Mouse (Mus musculus) kidney, postnatal 0 days (tissue): ENCODE data around the gene Gm6370. TPM values are rescaled to one million over a fixed set of nuclear protein-coding genes. Genes with fewer than 3 reads are reported as not detected.
"Not testable (repeated sequence)": the region's sequence is repeated elsewhere in the genome, so short reads cannot be mapped to it uniquely, and the experiment has no call there.

Experiments used
- ATAC-seq: fragments of 200-750 bp; cut with Nextera tagmentation; replicated peaks from 2 replicates; pipeline ENCODE4 v1.8.0; 2017; ENCODE audit warnings: low read depth, moderate number of reproducible peaks, moderate TSS enrichment, moderate library complexity; ENCODE audit not compliant: low FRiP score
- DNase-seq: peaks from one replicate; pipeline ENCODE4 v3.0.0-alpha.2; 2016; ENCODE audit warnings: low spot score
- H3K27ac ChIP-seq: fragments of 300-500 bp; sonication (generic); 2 replicates; pipeline ENCODE4 v1.5.1; 2014; ENCODE audit warnings: mild to moderate bottlenecking
- H3K27me3 ChIP-seq: fragments of 300-500 bp; sonication (generic); 2 replicates; pipeline ENCODE4 v1.6.1; 2014; ENCODE audit warnings: low read length, mixed read lengths; ENCODE audit not compliant: insufficient read depth
- H3K36me3 ChIP-seq: fragments of 300-500 bp; sonication (generic); 2 replicates; pipeline ENCODE4 v1.6.1; 2014; ENCODE audit warnings: low read length, mixed read lengths; ENCODE audit not compliant: insufficient read depth
- H3K4me1 ChIP-seq: fragments of 300-500 bp; sonication (generic); replicated peaks from 2 replicates; pipeline ENCODE4 v1.6.1; 2014; ENCODE audit warnings: antibody characterized with exemption, low read length, mixed read lengths; ENCODE audit not compliant: insufficient read depth
- H3K4me2 ChIP-seq: fragments of 300-500 bp; sonication (generic); 2 replicates; pipeline ENCODE4 v1.6.1; 2014; ENCODE audit warnings: mild to moderate bottlenecking, low read length, moderate library complexity, mixed read lengths
- H3K4me3 ChIP-seq: fragments of 300-500 bp; sonication (generic); replicated peaks from 2 replicates; pipeline ENCODE4 v1.5.1; 2014; ENCODE audit warnings: low read depth, low read length
- H3K9ac ChIP-seq: fragments of 300-500 bp; sonication (generic); 2 replicates; pipeline ENCODE4 v1.6.1; 2014; ENCODE audit warnings: low read depth, low read length
- H3K9me3 ChIP-seq: fragments of 300-500 bp; sonication (generic); replicated peaks from 2 replicates; pipeline ENCODE4 v1.6.1; 2016; ENCODE audit warnings: low read length, inconsistent platforms, mixed read lengths
- CTCF ChIP-seq: IDR thresholded peaks from 2 replicates; pipeline ENCODE4 v1.5.1; 2016; ENCODE audit warnings: antibody characterized with exemption, low read depth, mild to moderate bottlenecking, moderate library complexity
- WGBS: fragments of 180-500 bp; shearing (Covaris S2); extraction: QIAGEN DNeasy Blood & Tissue Kit; methylation state at CpG from one replicate; pipeline ENCODE4 v1.1.7; 2014; 5-methylcytosine and 5-hydroxymethylcytosine counted together
- polyA plus RNA-seq: library from polyadenylated mRNA; unstranded; fragments of >200 nt; fragmentation: Nextera tagmentation; extraction: Ambion mirVana; gene quantifications from 2 replicates; pipeline ENCODE4 v1.2.1, GENCODE M21; 2015

Gene Gm6370
- polyA plus RNA-seq, 1 experiment from 2014 or later: not detected

DNA sequence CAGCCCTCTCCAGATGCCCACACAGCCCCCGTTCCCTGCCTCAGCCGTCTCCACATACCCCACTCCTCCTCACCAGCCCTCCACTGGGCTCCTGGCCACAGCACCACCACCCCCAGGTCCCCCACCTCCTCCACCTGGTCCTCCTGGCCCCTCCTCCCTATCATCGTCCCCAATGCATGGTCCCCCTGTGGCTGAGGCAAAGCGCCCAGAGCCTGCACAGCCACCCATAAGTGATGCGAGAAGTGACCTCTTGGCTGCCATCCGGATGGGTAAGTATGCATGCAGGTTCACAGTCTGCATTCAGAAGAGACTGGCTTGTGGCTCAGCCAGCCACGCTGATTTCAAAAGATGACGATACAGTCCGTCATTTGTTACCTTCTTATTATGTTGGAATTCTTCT, 22.9 kb upstream of the Gm6370 start:
- no peaks in the 10 kb centered on the region for H3K36me3 ChIP-seq
- no peaks in the 10 kb centered on the region for H3K27me3 ChIP-seq
- H3K4me1 ChIP-seq: no peaks in the 10 kb centered on the region
- no peak for TF ChIP-seq CTCF
- H3K9ac ChIP-seq: no peak overlapping the region
- 85% methylated on average over 9 of the region's 9 CpGs for WGBS
- no peak overlapping the region for H3K4me2 ChIP-seq
- DNase-seq: no peak
- no peak for ATAC-seq
- H3K4me3 ChIP-seq: no peak overlapping the region
- no peak overlapping the region for H3K27ac ChIP-seq
- no peaks in the 10 kb centered on the region for H3K9me3 ChIP-seq

- DNase-seq (no peak), ATAC-seq (no peak)
- no peak for TF ChIP-seq CTCF
- Histone ChIP-seq H3K27me3 (no peaks in the 10 kb centered on the region), H3K9ac (no peak overlapping the region), H3K36me3 (no peaks in the 10 kb centered on the region), H3K4me3 (no peak overlapping the region), H3K4me1 (no peaks in the 10 kb centered on the region), H3K27ac (no peak overlapping the region), H3K9me3 (no peaks in the 10 kb centered on the region), H3K4me2 (no peak overlapping the region)
- 82% methylated on average over 9 of the region's 9 CpGs for whole genome bisulfite sequencing
Observed at GRCm38 (mm10) chr5:146470821-146471220, 20.3 kb upstream of the Gm6370 start.

DNA sequence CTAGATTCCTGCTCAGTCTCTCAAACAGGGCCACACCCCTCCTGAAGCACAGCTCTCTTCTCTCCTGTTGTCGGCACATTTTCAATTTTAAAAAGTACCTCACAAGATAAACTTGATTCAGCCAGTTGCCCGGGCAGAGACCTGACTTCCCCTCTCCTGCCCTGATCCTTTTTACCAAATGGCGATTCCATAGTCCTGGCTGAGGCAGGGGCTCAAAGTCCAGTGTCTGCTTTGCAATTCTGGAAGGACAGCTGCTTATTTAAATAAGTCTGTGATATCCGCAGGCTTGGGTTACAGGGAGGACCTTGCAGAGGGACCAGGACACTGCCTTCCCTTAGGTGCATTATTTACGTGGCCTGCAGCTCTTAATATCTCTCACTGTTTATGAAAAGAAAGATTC, 19.9 kb upstream of the Gm6370 start:
- no peak overlapping the region for H3K9ac ChIP-seq
- H3K36me3 ChIP-seq: no peaks in the 10 kb centered on the region
- no peak overlapping the region for H3K4me2 ChIP-seq
- H3K4me1 ChIP-seq: no peaks in the 10 kb centered on the region
- 66% methylated on average over 5 of the region's 5 CpGs for WGBS
- no peak for DNase-seq
- no peak overlapping the region for H3K27ac ChIP-seq
- no peak for ATAC-seq
- H3K4me3 ChIP-seq: no peak overlapping the region
- H3K9me3 ChIP-seq: no peaks in the 10 kb centered on the region
- TF ChIP-seq CTCF: no peak
- H3K27me3 ChIP-seq: no peaks in the 10 kb centered on the region

DNA sequence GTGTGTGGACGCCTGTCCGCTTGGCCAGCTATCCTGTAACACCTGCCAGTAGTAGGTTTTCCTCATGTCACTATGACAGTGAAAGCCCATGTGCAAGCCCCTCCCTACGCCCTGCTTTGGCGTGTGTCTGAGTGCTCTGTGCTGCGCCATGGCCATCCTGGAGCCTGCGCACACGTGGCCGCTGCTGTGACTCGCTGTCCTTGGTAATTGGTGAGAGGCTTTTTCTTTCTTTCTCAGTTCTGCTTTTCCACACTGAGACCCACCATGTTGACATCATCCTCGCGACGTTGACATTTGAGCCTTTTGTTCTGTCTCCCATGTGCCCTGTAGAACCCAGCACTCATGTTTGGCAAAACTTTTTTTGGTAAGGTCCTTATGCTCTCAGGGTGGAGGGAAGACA, 19.3 kb upstream of the Gm6370 start:
- no peak overlapping the region for H3K4me2 ChIP-seq
- no peak for TF ChIP-seq CTCF
- no peaks in the 10 kb centered on the region for H3K36me3 ChIP-seq
- no peaks in the 10 kb centered on the region for H3K9me3 ChIP-seq
- H3K4me1 ChIP-seq: no peaks in the 10 kb centered on the region
- no peak overlapping the region for H3K27ac ChIP-seq
- 91% methylated on average over 12 of the region's 12 CpGs for WGBS
- H3K4me3 ChIP-seq: no peak overlapping the region
- DNase-seq (no peak), ATAC-seq (no peak)
- no peaks in the 10 kb centered on the region for H3K27me3 ChIP-seq
- no peak overlapping the region for H3K9ac ChIP-seq

- H3K36me3 ChIP-seq, H3K27me3 ChIP-seq, H3K9ac ChIP-seq, H3K9me3 ChIP-seq, DNase-seq, H3K4me1 ChIP-seq, H3K4me2 ChIP-seq, H3K27ac ChIP-seq, H3K4me3 ChIP-seq, ATAC-seq: not testable (repeated sequence)
- TF ChIP-seq CTCF: peak; percentile 68
- WGBS: 8% methylated on average over 4 of the region's 4 CpGs
Observed at GRCm38 (mm10) chr5:146479564-146479963, 11.6 kb upstream of the Gm6370 start.

DNA sequence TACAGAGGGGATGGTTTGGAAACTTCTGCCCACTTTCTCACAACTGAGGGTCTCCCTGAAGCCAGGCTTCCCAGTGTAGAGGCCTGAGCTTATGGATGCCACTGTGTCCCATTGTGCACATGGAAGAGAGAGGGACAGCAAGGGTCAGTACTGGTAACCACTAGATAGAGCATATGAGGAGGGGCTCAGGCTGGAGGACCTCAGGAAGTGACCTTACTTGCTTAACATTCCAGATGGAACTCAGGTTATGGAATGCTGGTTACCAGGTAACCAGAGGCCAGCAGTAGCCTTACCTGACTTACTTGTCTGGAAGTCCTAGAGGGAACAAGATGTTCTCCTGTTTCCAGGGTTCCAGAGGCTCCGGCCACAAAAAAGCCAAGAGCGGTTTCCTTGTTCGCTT, 9.5 kb upstream of the Gm6370 start, which contains the start of gene Gm6408:
Gene Gm6408, plus strand, starts transcription at position 301 of the 400 bp plus-strand sequence.
- not testable (repeated sequence) for H3K27ac ChIP-seq, H3K4me2 ChIP-seq, H3K4me3 ChIP-seq, H3K27me3 ChIP-seq, H3K4me1 ChIP-seq, H3K9me3 ChIP-seq, H3K9ac ChIP-seq, H3K36me3 ChIP-seq, ATAC-seq, DNase-seq
- WGBS: 80% methylated on average over 1 of the region's 3 CpGs

DNA sequence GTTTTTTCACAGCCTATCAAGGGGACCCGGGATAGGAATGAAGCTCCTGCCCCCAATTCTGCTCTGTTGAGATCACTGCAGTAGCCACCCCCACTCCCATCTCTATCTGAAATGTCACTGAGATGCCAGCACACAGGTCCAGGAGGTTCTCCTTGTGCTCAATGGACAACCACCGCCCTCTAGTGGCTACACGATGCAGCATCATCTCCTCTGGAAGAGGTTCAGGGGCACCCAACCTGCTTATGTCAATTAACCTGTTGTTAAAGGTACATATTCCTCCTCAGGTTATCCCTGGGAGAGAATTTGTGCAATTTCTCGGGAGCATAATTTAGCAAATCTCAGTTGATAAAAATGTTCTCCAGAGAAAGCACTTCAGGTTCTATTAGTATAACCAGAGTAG, 2.2 kb upstream of the Gm6370 start:
- peak; percentile 48 for TF ChIP-seq CTCF
- 8% methylated on average over 3 of the region's 4 CpGs for WGBS
- not testable (repeated sequence) for ATAC-seq

DNA sequence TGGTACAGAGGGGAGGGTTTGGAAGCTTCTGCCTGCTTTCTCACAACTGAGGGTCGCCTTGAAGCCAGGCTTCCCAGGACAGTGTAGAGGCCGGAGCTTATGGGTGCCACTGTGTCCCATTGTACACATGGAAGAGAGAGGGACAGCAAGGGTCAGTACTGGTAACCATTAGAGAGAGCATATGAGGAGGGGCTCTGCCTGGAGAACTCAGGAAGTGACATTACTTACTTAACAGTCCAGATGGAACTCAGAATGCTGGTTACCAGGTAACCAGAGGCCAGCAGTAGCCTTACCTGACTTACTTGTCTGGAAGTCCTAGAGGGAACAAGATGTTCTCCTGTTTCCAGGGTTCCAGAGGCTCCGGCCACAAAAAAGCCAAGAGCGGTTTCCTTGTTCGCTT, 10.9 kb downstream of the Gm6370 start, which contains the start of gene 4930449I24Rik:
Gene 4930449I24Rik, plus strand, starts transcription at position 301 of the 400 bp plus-strand sequence.
- H3K4me2 ChIP-seq, ATAC-seq, DNase-seq, H3K9ac ChIP-seq, H3K27ac ChIP-seq, H3K27me3 ChIP-seq, H3K9me3 ChIP-seq, H3K36me3 ChIP-seq, H3K4me3 ChIP-seq, H3K4me1 ChIP-seq: not testable (repeated sequence)
- WGBS: no CpG with 5 or more reads among the region's 5 CpGs

More for the DNA sequence above, 2.2 kb upstream of the Gm6370 start:
- not testable (repeated sequence) for H3K4me1 ChIP-seq, H3K36me3 ChIP-seq, H3K27me3 ChIP-seq, DNase-seq, H3K27ac ChIP-seq, H3K4me3 ChIP-seq, H3K9me3 ChIP-seq, H3K4me2 ChIP-seq, H3K9ac ChIP-seq

DNA sequence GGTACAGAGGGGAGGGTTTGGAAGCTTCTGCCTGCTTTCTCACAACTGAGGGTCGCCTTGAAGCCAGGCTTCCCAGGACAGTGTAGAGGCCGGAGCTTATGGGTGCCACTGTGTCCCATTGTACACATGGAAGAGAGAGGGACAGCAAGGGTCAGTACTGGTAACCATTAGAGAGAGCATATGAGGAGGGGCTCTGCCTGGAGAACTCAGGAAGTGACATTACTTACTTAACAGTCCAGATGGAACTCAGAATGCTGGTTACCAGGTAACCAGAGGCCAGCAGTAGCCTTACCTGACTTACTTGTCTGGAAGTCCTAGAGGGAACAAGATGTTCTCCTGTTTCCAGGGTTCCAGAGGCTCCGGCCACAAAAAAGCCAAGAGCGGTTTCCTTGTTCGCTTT, 22.7 kb downstream of the Gm6370 start, which contains the start of gene Gm3402:
Gene Gm3402, plus strand, starts transcription at position 301 of the 400 bp plus-strand sequence.
- WGBS: no CpG with 5 or more reads among the region's 5 CpGs

More for the DNA sequence above, 22.7 kb downstream of the Gm6370 start, which contains the start of gene Gm3402:
- H3K4me2 ChIP-seq, H3K9ac ChIP-seq, H3K36me3 ChIP-seq, H3K4me1 ChIP-seq, H3K27ac ChIP-seq, H3K9me3 ChIP-seq, ATAC-seq, H3K4me3 ChIP-seq, DNase-seq, H3K27me3 ChIP-seq: not testable (repeated sequence)
